Mouse (Mus musculus) midbrain, embryonic 14.5 days (tissue): Measurements from ENCODE around the gene Nos1. TPM values are rescaled to one million over a fixed set of nuclear protein-coding genes. Genes with fewer than 3 reads are reported as not detected.
A peak's percentile ranks its signal among the peaks of the same experiment; 100 is the strongest.

Source experiments
- ATAC-seq: fragments of 200-750 bp; cut with Nextera tagmentation; 2 replicates; pipeline ENCODE4 v1.8.0; 2017; ENCODE audit warnings: moderate number of reproducible peaks, moderate library complexity; ENCODE audit not compliant: low FRiP score, low TSS enrichment
- DNase-seq: peaks from one replicate; pipeline ENCODE4 v3.0.0-alpha.2; 2015
- H3K27ac ChIP-seq: fragments of 300-500 bp; sonication (generic); replicated peaks from 2 replicates; pipeline ENCODE4 v1.5.1; 2014; ENCODE audit warnings: mild to moderate bottlenecking, low read depth, low read length, moderate library complexity
- H3K27me3 ChIP-seq: fragments of 300-500 bp; sonication (generic); 2 replicates; pipeline ENCODE4 v1.6.1; 2014; ENCODE audit warnings: low read length, control low read depth, mixed read lengths; ENCODE audit not compliant: control insufficient read depth, insufficient read depth
- H3K36me3 ChIP-seq: fragments of 300-500 bp; sonication (generic); 2 replicates; pipeline ENCODE4 v1.6.1; 2014; ENCODE audit warnings: low read length, control low read depth; ENCODE audit not compliant: control insufficient read depth, insufficient read depth
- H3K4me1 ChIP-seq: fragments of 300-500 bp; sonication (generic); 2 replicates; pipeline ENCODE4 v1.6.1; 2014; ENCODE audit warnings: mild to moderate bottlenecking, antibody characterized with exemption, low read length, control low read depth; ENCODE audit not compliant: control insufficient read depth, insufficient read depth
- H3K4me2 ChIP-seq: fragments of 300-500 bp; sonication (generic); 2 replicates; pipeline ENCODE4 v1.6.1; 2014; ENCODE audit warnings: mild to moderate bottlenecking, low read length, moderate library complexity
- H3K4me3 ChIP-seq: fragments of 300-500 bp; sonication (generic); replicated peaks from 2 replicates; pipeline ENCODE4 v1.5.1; 2014; ENCODE audit warnings: low read depth, low read length
- H3K9ac ChIP-seq: fragments of 300-500 bp; sonication (generic); replicated peaks from 2 replicates; pipeline ENCODE4 v1.6.1; 2014; ENCODE audit warnings: mild to moderate bottlenecking, low read length, moderate library complexity
- H3K9me3 ChIP-seq: fragments of 300-500 bp; sonication (generic); 2 replicates; pipeline ENCODE4 v1.6.1; 2016; ENCODE audit warnings: low read length, control low read depth, mixed read lengths; ENCODE audit not compliant: control insufficient read depth
- WGBS: fragments of 180-500 bp; shearing (Covaris S2); extraction: QIAGEN DNeasy Blood & Tissue Kit; methylation state at CpG from one replicate; pipeline ENCODE4 v1.1.7; 2014; 5-methylcytosine and 5-hydroxymethylcytosine counted together
- polyA plus RNA-seq: library from polyadenylated mRNA; unstranded; fragments of >200 nt; fragmentation: Nextera tagmentation; extraction: Ambion mirVana; gene quantifications from 2 replicates; pipeline ENCODE4 v1.2.1, GENCODE M21; 2014

The Nos1 gene
- polyA plus RNA-seq, 1 experiment from 2014 or later, result 2.5 TPM

GRCm38 (mm10) chr5:117823811-117824210 lies 43.0 kb downstream of the Nos1 start:
- ATAC-seq, result no peak
- no peaks in the 10 kb centered on the region for H3K27me3 ChIP-seq
- DNase-seq, result no peak
- H3K36me3 ChIP-seq, result no peaks in the 10 kb centered on the region
- H3K9ac ChIP-seq, result no peak overlapping the region
- no peak overlapping the region for H3K27ac ChIP-seq
- no peak overlapping the region for H3K4me3 ChIP-seq
- no peaks in the 10 kb centered on the region for H3K4me1 ChIP-seq
- no peak overlapping the region for H3K4me2 ChIP-seq
- 95% methylated on average over 9 of the region's 9 CpGs for WGBS
- no peaks in the 10 kb centered on the region for H3K9me3 ChIP-seq

GRCm38 (mm10) chr5:117824486-117824885 lies 43.7 kb downstream of the Nos1 start:
- H3K4me3 ChIP-seq, result no peak overlapping the region

GRCm38 (mm10) chr5:117825336-117825735 lies 44.5 kb downstream of the Nos1 start:
- no peak overlapping the region for H3K4me3 ChIP-seq
- no peaks in the 10 kb centered on the region for H3K9me3 ChIP-seq
- H3K4me2 ChIP-seq, result no peak overlapping the region
- DNase-seq, result peak; percentile 19
- H3K4me1 ChIP-seq, result no peaks in the 10 kb centered on the region
- no peak for ATAC-seq
- no peak overlapping the region for H3K27ac ChIP-seq
- WGBS, result 43% methylated on average over 11 of the region's 11 CpGs
- no peaks in the 10 kb centered on the region for H3K27me3 ChIP-seq
- H3K36me3 ChIP-seq, result no peaks in the 10 kb centered on the region
- no peak overlapping the region for H3K9ac ChIP-seq

More at GRCm38 (mm10) chr5:117824486-117824885, 43.7 kb downstream of the Nos1 start:
- DNase-seq, result no peak
- H3K27ac ChIP-seq, result no peak overlapping the region
- no peaks in the 10 kb centered on the region for H3K27me3 ChIP-seq
- H3K9me3 ChIP-seq, result no peaks in the 10 kb centered on the region
- H3K4me1 ChIP-seq, result no peaks in the 10 kb centered on the region
- no peaks in the 10 kb centered on the region for H3K36me3 ChIP-seq
- ATAC-seq, result no peak
- H3K9ac ChIP-seq, result no peak overlapping the region
- WGBS, result 78% methylated on average over 5 of the region's 5 CpGs
- H3K4me2 ChIP-seq, result no peak overlapping the region

GRCm38 (mm10) chr5:117827366-117827765 lies 46.5 kb downstream of the Nos1 start:
- Histone ChIP-seq H3K4me3 (no peak overlapping the region), H3K4me2 (no peak overlapping the region), H3K4me1 (no peaks in the 10 kb centered on the region), H3K27ac (no peak overlapping the region), H3K36me3 (no peaks in the 10 kb centered on the region), H3K9me3 (no peaks in the 10 kb centered on the region), H3K27me3 (no peaks in the 10 kb centered on the region), H3K9ac (no peak overlapping the region)
- WGBS, result 93% methylated on average over 6 of the region's 6 CpGs
- ATAC-seq, result no peak
- DNase-seq, result no peak

GRCm38 (mm10) chr5:117836930-117837329 lies 56.1 kb downstream of the Nos1 start:
- Histone ChIP-seq H3K27me3 (peaks cover 1% of the 10 kb centered on the region; the same call in 1 of the 2 replicates), H3K36me3 (no peaks in the 10 kb centered on the region), H3K9me3 (peaks cover 9% of the 10 kb centered on the region), H3K9ac (no peak overlapping the region), H3K4me3 (no peak overlapping the region), H3K4me1 (no peaks in the 10 kb centered on the region; the same call in none of the 2 replicates), H3K4me2 (no peak overlapping the region), H3K27ac (no peak overlapping the region)
- DNase-seq (peak; percentile 88), ATAC-seq (no peak)
- 12% methylated on average over 5 of the region's 5 CpGs for WGBS

GRCm38 (mm10) chr5:117837731-117838130 lies 56.9 kb downstream of the Nos1 start:
- peaks cover 9% of the 10 kb centered on the region for H3K27me3 ChIP-seq
- no peak overlapping the region for H3K27ac ChIP-seq
- 5% methylated on average over 9 of the region's 9 CpGs for WGBS

GRCm38 (mm10) chr5:117839501-117839900 lies 58.7 kb downstream of the Nos1 start:
- ATAC-seq (no peak), DNase-seq (no peak)
- Histone ChIP-seq H3K27me3 (peaks cover 23% of the 10 kb centered on the region), H3K4me3 (no peak overlapping the region), H3K4me1 (peaks cover 6% of the 10 kb centered on the region), H3K27ac (no peak overlapping the region), H3K36me3 (no peaks in the 10 kb centered on the region), H3K9me3 (peaks cover 3% of the 10 kb centered on the region), H3K4me2 (no peak overlapping the region), H3K9ac (no peak overlapping the region)
- 81% methylated on average over 7 of the region's 7 CpGs for WGBS

More at GRCm38 (mm10) chr5:117837731-117838130, 56.9 kb downstream of the Nos1 start:
- no peak overlapping the region for H3K4me3 ChIP-seq
- DNase-seq, result peak; percentile 50
- ATAC-seq, result no peak
- H3K4me2 ChIP-seq, result no peak overlapping the region
- H3K4me1 ChIP-seq, result peaks cover 6% of the 10 kb centered on the region
- no peaks in the 10 kb centered on the region for H3K36me3 ChIP-seq
- peaks cover 9% of the 10 kb centered on the region for H3K9me3 ChIP-seq
- no peak overlapping the region for H3K9ac ChIP-seq

- Histone ChIP-seq H3K4me1 (peaks cover 6% of the 10 kb centered on the region), H3K9ac (no peak overlapping the region), H3K27me3 (peaks cover 23% of the 10 kb centered on the region), H3K9me3 (no peaks in the 10 kb centered on the region), H3K4me3 (no peak overlapping the region), H3K27ac (no peak overlapping the region), H3K4me2 (no peak overlapping the region), H3K36me3 (no peaks in the 10 kb centered on the region)
- 24% methylated on average over 9 of the region's 9 CpGs for WGBS
- DNase-seq, result peak; percentile 52
- ATAC-seq, result no peak
Observed at GRCm38 (mm10) chr5:117840203-117840602, 59.4 kb downstream of the Nos1 start.

- no peaks in the 10 kb centered on the region for H3K36me3 ChIP-seq
- no peak overlapping the region for H3K27ac ChIP-seq
- peak overlapping the region; percentile 69; the same call in 1 of the 2 replicates for H3K4me2 ChIP-seq
- no peaks in the 10 kb centered on the region for H3K9me3 ChIP-seq
- H3K4me1 ChIP-seq, result peaks cover 6% of the 10 kb centered on the region
- no peak overlapping the region for H3K4me3 ChIP-seq
- DNase-seq (peak; percentile 27), ATAC-seq (no peak)
- H3K27me3 ChIP-seq, result peaks cover 23% of the 10 kb centered on the region
- H3K9ac ChIP-seq, result no peak overlapping the region
- WGBS, result 23% methylated on average over 5 of the region's 5 CpGs
Observed at GRCm38 (mm10) chr5:117840988-117841387, 60.2 kb downstream of the Nos1 start.
